Mouse (Mus musculus) pancreas, adult 10 weeks (tissue): ENCODE measurements around the gene Sema3g. TPM values are rescaled to one million over a fixed set of nuclear protein-coding genes. Genes with fewer than 3 reads are reported as not detected.

Source experiments
- polyA plus RNA-seq: library from polyadenylated mRNA; stranded (reverse); fragments of 350-450 nt; fragmentation: Illumina TruSeq; extraction: RNeasy Lipid Tissue Mini Kit (QIAGEN cat#74804); gene quantifications from one replicate; pipeline ENCODE4 v1.2.3, GENCODE M21; 2015; ENCODE audit warnings: low read depth, low replicate concordance; ENCODE audit not compliant: insufficient read depth

Sema3g gene
- polyA plus RNA-seq: 7.7 TPM

DNA sequence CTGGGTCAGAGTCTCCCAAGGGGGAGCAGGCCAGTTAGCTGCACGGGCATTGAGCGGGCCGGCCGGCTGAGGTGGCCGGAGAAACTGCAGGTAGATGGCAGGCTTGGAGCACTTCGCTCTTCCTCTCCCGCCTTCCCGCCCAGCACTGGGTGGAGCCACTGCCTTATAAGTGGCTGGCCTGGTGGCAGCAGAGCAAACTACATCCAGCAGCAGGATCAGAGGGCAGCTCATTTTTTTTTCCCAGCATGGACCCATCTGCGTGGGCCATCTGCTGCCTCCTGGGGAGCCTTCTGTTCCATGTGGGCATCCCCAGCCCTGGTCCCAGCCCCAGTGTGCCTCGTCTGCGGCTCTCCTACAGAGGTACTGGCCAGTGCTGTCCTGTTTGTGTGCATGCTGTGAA is at the start of gene Sema3g:
Sema3g (plus strand) TSS at position 195 of the 400 bp plus-strand sequence.

DNA sequence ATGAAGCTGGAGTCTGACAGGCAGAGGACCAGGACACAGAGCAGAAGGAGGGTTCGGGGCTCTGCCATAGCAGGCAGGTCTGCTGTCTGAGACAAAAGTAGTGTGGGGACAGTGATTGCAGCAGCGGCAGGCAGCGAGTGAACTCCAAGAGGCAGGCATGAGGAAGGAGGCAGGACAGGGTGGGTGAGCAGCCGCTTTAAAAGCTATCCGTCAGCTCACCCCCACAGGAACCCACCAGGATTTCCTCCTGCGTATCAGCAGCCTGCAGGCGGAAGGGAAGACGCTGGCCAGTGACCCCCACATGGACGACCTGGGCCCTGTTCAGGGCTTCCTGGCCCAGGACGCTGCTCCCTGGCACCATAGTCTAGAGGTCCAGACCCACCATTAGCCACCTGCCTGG is 49.2 kb upstream of the Sema3g start, which contains the start of gene Stab1:
Stab1 (minus strand) TSS at position 217 of the 400 bp plus-strand sequence.

DNA sequence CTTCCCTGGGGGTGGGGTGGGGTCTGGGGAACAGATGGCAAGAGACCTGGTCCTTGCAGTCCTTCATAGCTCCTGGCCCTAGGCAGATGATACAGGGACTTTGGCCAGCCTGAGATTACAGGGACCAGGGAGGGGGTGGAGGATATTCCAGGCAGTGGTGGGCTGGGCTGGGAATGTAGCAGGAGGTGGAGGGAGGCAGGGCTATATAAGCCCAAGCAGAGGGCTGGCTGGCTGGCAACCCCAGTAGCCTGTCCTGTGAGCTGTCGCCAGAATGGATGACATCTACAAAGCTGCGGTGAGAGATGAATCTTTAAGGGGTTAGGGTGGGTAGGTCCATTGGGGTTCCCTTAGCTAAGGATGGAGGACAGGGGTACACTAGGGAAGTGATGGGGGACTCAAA is 9.6 kb upstream of the Sema3g start, which contains the start of gene Tnnc1:
Tnnc1 (plus strand) TSS at position 229 of the 400 bp plus-strand sequence.

DNA sequence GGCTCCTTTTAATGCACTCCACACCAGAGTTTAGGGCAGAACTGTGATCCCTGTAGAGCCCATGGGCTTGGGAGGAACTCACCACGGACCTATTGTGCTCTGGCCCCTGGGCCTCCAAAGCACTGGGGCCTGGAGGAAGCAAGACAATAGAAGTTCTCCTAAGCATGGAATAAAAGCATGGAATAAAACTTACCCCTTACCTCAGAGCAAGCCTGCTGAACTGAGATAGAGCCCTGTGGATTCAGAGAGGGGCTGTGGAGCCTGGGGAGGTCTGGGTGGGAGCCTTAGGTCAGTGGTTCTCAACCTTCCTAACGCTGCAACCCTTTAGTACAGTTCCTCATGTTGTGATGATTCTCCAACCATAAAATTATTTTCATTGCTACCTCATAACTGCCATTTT is 814 bp upstream of the Sema3g start, which contains the start of gene Nisch:
Nisch (minus strand) TSS at position 101 of the 400 bp plus-strand sequence.

DNA sequence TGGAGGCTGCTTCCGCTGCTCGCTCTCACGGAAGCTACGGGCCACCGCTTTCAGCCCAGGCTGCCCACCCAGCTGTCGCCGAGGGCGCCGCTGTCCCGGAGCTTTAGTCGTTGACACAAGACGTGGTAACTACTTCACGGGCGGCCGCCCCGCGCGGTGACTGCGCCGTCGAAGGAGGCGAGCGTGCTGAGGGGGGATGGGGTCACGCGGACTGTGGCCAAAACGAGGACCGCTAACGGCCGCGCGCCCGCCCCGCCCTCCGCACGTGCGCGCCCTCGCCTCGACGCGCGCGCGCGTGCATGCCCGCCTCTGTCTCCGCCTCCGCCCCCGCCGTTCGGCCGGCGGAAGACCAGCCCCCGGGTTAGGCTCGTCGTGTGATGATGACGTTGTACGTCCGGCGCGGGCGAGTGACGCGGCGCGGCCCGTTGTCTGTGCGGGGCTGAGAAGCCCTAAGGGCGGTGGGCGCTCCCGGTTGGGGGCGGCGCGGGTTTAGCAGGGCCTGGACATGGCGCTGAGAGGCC is 33.5 kb downstream of the Sema3g start, which contains the start of the genes Phf7 and Bap1:
Phf7 (minus strand) TSS at position 234 of the 521 bp plus-strand sequence.
Bap1 (plus strand) TSS at position 367 of the 521 bp plus-strand sequence.

Other genes with a start within 250 kb of the Sema3g start
- gene Glt8d1, start 216.5 kb upstream of the Sema3g start, polyA plus RNA-seq: 30.6 TPM
- 75.8 TPM for gene Spcs1, start 216.2 kb upstream of the Sema3g start, polyA plus RNA-seq
- gene Pbrm1, start 198.7 kb upstream of the Sema3g start, polyA plus RNA-seq: 6.9 TPM
- gene Gnl3, start 198.7 kb upstream of the Sema3g start, polyA plus RNA-seq: 31.7 TPM
- gene Smim4, start 88.9 kb upstream of the Sema3g start, polyA plus RNA-seq: 7.6 TPM
- gene Nt5dc2, start 86.8 kb upstream of the Sema3g start, polyA plus RNA-seq: 7.7 TPM
- gene Stab1, start 49.2 kb upstream of the Sema3g start, polyA plus RNA-seq: 51.5 TPM
- gene Tnnc1, start 9.5 kb upstream of the Sema3g start, polyA plus RNA-seq: 1.8 TPM
- 88.9 TPM for gene Nisch, start 914 bp upstream of the Sema3g start, polyA plus RNA-seq
- 5.2 TPM for gene Phf7, start 33.5 kb downstream of the Sema3g start, polyA plus RNA-seq
- gene Bap1, start 33.6 kb downstream of the Sema3g start, polyA plus RNA-seq: 9.0 TPM
- 0.37 TPM for gene Dnah1, start 106.0 kb downstream of the Sema3g start, polyA plus RNA-seq
- gene Capn7, start 118.8 kb downstream of the Sema3g start, polyA plus RNA-seq: 11.4 TPM
- 11.0 TPM for gene Sh3bp5, start 218.2 kb downstream of the Sema3g start, polyA plus RNA-seq